Comparison of ENCODE assay signal across 9 mouse cellular contexts in the genomic region with DNA sequence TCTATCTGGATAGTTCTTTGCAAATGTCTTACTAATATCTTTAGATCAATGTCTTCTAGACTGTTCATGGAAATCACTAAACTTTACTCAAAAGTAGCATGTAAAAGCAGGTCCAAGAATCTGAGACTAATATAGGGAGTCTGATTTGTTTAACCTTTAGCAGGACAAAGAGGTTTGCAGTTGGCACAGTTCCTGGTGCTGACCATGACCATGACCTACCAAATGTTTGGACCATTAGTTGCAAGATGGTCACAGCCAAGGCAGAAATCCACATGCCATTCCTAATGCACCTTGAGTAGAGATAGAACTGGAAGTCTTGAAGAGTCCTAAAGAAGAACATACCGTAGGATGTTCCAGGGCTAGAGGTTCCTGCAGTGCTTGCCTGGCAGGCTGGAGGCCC. TPM values are rescaled to one million over a fixed set of nuclear protein-coding genes. Genes with fewer than 3 reads are reported as not detected.
"Had no signal": no experiment of that assay in that cellular context is flagged by ENCODE, and none has a peak within 500 bp of the region (broad histone marks: within the 10 kb centered on the region; RNA-seq: fewer than 3 reads in every experiment).

No protein-coding gene starts in this region.

- DNase-seq: kidney, adult 11 months; lung, adult 18-20 months; retina, postnatal 1 day; thymus, adult 2 months; thymus, postnatal 36 days had no signal

RNA-seq across cellular contexts. Expression of a gene that starts 37.4 kb away (rescaled TPM):
- total RNA-seq: layer of hippocampus, postnatal 25 days; left cerebral cortex, adult 8-10 months; left cerebral cortex, postnatal 25 days; megakaryocyte-erythroid progenitor cell, adult 5-6 weeks had no signal
